8 mouse cellular contexts compared by ENCODE assay signal in genomic region chr16:10843486-10844318, GRCm38 (mm10). TPM values are rescaled to one million over a fixed set of nuclear protein-coding genes. Genes with fewer than 3 reads are reported as not detected.
A peak's percentile ranks its signal among the peaks of the same experiment; 100 is the strongest.
DNase-seq lines count a peak whose midpoint lies in the region; ATAC-seq and TF ChIP-seq lines count a peak whose summit lies in the region.

No protein-coding gene starts in this region.

- H3K4me1 ChIP-seq in G1E (ENCODE audit: insufficient read depth, low read depth, low read length): peaks cover 50% of the 10 kb centered on the region
- peaks cover 51% of the 10 kb centered on the region for H3K4me1 ChIP-seq in heart, embryonic 12.5 days (replicated peaks)
- peaks cover 34% of the 10 kb centered on the region for H3K4me1 ChIP-seq in kidney, embryonic 16.5 days (ENCODE audit: insufficient read depth, low read length)
- peaks cover 4% of the 10 kb centered on the region; the same call in 1 of the 2 replicates for H3K4me1 ChIP-seq in small intestine, adult 2 months (ENCODE audit: control insufficient read depth, insufficient read depth, insufficient read length, low read length)

- H3K9ac ChIP-seq in heart, embryonic 12.5 days: peak overlapping the region; percentile 58
- H3K9ac ChIP-seq in kidney, embryonic 16.5 days (replicated peaks; ENCODE audit: low read length): peak overlapping the region; percentile 46

- H3K36me3 ChIP-seq in G1E (replicated peaks): peaks cover 61% of the 10 kb centered on the region
- no peaks in the 10 kb centered on the region for H3K36me3 ChIP-seq in heart, embryonic 12.5 days
- peaks cover 5% of the 10 kb centered on the region; the same call in 1 of the 2 replicates for H3K36me3 ChIP-seq in kidney, embryonic 16.5 days (ENCODE audit: insufficient read depth, low read length)
- no peaks in the 10 kb centered on the region for H3K36me3 ChIP-seq in small intestine, adult 2 months (ENCODE audit: control insufficient read depth, insufficient read depth, low read length)

- H3K4me3 ChIP-seq in G1E (ENCODE audit: low read depth, low read length): peak overlapping the region; percentile 71; the same call in 1 of the 2 replicates
- H3K4me3 ChIP-seq in heart, embryonic 12.5 days: peak overlapping the region; percentile 37
- peak overlapping the region; percentile 36 for H3K4me3 ChIP-seq in kidney, embryonic 16.5 days (ENCODE audit: low read length)
- H3K4me3 ChIP-seq in small intestine, adult 2 months (ENCODE audit: low read depth, low read length): peak overlapping the region; percentile 41

- H3K27ac ChIP-seq in heart, embryonic 12.5 days (ENCODE audit: poor library complexity, severe bottlenecking): peak overlapping the region; percentile 82
- H3K27ac ChIP-seq in kidney, embryonic 16.5 days (ENCODE audit: low read length): peak overlapping the region; percentile 70
- H3K27ac ChIP-seq in small intestine, adult 2 months (ENCODE audit: insufficient read depth, low read depth, low read length): no peak overlapping the region

- no peak for TF ChIP-seq POLR2A in brain, embryonic 14.5 days (IDR thresholded peaks at IDR 0.05; ENCODE audit: borderline replicate concordance, extremely low read depth, insufficient read depth, insufficient read length, poor library complexity, severe bottlenecking)
- no peak for TF ChIP-seq POLR2A in small intestine, adult 2 months (IDR thresholded peaks at IDR 0.05; ENCODE audit: low read depth, low read length)

- no peaks in the 10 kb centered on the region for H3K27me3 ChIP-seq in G1E (ENCODE audit: insufficient read depth, low read length)
- H3K27me3 ChIP-seq in heart, embryonic 12.5 days (replicated peaks): no peaks in the 10 kb centered on the region
- no peaks in the 10 kb centered on the region for H3K27me3 ChIP-seq in kidney, embryonic 16.5 days (ENCODE audit: insufficient read depth, low read length)
- H3K27me3 ChIP-seq in small intestine, adult 2 months (ENCODE audit: control insufficient read depth, insufficient read depth, low read length): no peaks in the 10 kb centered on the region

- peak overlapping the region; percentile 73 for H3K4me2 ChIP-seq in heart, embryonic 12.5 days
- peak overlapping the region; percentile 60 for H3K4me2 ChIP-seq in kidney, embryonic 16.5 days (replicated peaks; ENCODE audit: low read depth, low read length)

- peak; percentile 75 for ATAC-seq in G1E (ENCODE audit: extremely low read depth, insufficient number of reproducible peaks, low FRiP score, poor library complexity, severe bottlenecking)
- ATAC-seq in heart, embryonic 12.5 days (ENCODE audit: insufficient number of reproducible peaks, low FRiP score): peak; percentile 77
- ATAC-seq in kidney, embryonic 16.5 days (ENCODE audit: low FRiP score, low TSS enrichment): peak; percentile 32; the same call in 1 of the 2 replicates

- H3K9me3 ChIP-seq in G1E (replicated peaks): no peaks in the 10 kb centered on the region
- no peaks in the 10 kb centered on the region for H3K9me3 ChIP-seq in heart, embryonic 12.5 days (replicated peaks)
- H3K9me3 ChIP-seq in kidney, embryonic 16.5 days (ENCODE audit: low read length): no peaks in the 10 kb centered on the region

- DNase-seq in G1E (ENCODE audit: low spot score): peak; percentile 86
- DNase-seq in brain, embryonic 14.5 days (ENCODE audit: low read depth): peak; percentile 53
- DNase-seq in lung, postnatal 25 days (ENCODE audit: low spot score): peak; percentile 69
- no peak for DNase-seq in ovary, postnatal 10 days (ENCODE audit: low spot score)
- no peak for DNase-seq in urinary bladder, postnatal 36 days (ENCODE audit: low spot score in 2 of 2)

- WGBS in heart, embryonic 12.5 days: 6% methylated on average over 18 of the region's 18 CpGs
- WGBS in kidney, embryonic 16.5 days: 11% methylated on average over 18 of the region's 18 CpGs
- 57% methylated on average over 18 of the region's 18 CpGs for WGBS in small intestine, adult 2 months

- no peak for TF ChIP-seq CTCF in G1E (IDR thresholded peaks at IDR 0.05; ENCODE audit: low read depth, low read length)
- no peak for TF ChIP-seq CTCF in brain, embryonic 14.5 days (IDR thresholded peaks at IDR 0.05; ENCODE audit: borderline replicate concordance, extremely low read depth, insufficient read depth, insufficient read length)
- TF ChIP-seq CTCF in small intestine, adult 2 months (IDR thresholded peaks at IDR 0.05; ENCODE audit: extremely low read depth, insufficient read length, insufficient replicate concordance, low read depth, low read length): no peak

RNA-seq across cellular contexts. Expression of gene Rmi2, which starts 8.8 kb away (rescaled TPM):
- total RNA-seq in G1E (2014; fragmentation: Nextera tagmentation): 8.9 and 9.5 TPM in 2 replicates
- total RNA-seq in G1E (2017): 5.1 and 5.7 TPM in 2 replicates
- polyA plus RNA-seq in G1E (2012): 7.8 and 8.3 TPM in 2 replicates
- polyA plus RNA-seq in brain, embryonic 14.5 days (2012; rRNA removed): 2.3 and 3.0 TPM in 2 replicates
- polyA plus RNA-seq in heart, embryonic 12.5 days (2016; fragmentation: Nextera tagmentation; extraction: Ambion mirVana): 3.9 and 5.0 TPM in 2 replicates
- polyA plus RNA-seq in kidney, embryonic 16.5 days (2015; fragmentation: Nextera tagmentation; extraction: Ambion mirVana): 2.9 and 3.5 TPM in 2 replicates
- polyA plus RNA-seq in small intestine, adult 2 months (2012; rRNA removed): 3.1 and 8.4 TPM in 2 replicates

RNA-seq across cellular contexts. Expression of gene Gm11172, which starts 31.0 kb away (rescaled TPM):
- total RNA-seq in G1E (2014; fragmentation: Nextera tagmentation) (not detected in 2 replicates), G1E (2017) (not detected in 2 replicates)
- polyA plus RNA-seq in G1E (2012): not detected in 2 replicates
- polyA plus RNA-seq in brain, embryonic 14.5 days (2012; rRNA removed): not detected in 2 replicates
- polyA plus RNA-seq in heart, embryonic 12.5 days (2016; fragmentation: Nextera tagmentation; extraction: Ambion mirVana): not detected in 2 replicates
- polyA plus RNA-seq in kidney, embryonic 16.5 days (2015; fragmentation: Nextera tagmentation; extraction: Ambion mirVana): not detected in 2 replicates
- polyA plus RNA-seq in small intestine, adult 2 months (2012; rRNA removed): not detected in 2 replicates

RNA-seq across cellular contexts. Expression of gene Prm1, which starts 38.1 kb away (rescaled TPM):
- not detected in 2 replicates for total RNA-seq in G1E (2014; fragmentation: Nextera tagmentation)
- not detected in 2 replicates for total RNA-seq in G1E (2017)
- polyA plus RNA-seq in G1E (2012): not detected in 2 replicates
- not detected in 2 replicates for polyA plus RNA-seq in brain, embryonic 14.5 days (2012; rRNA removed)
- 0.48 TPM in 1 of 2 replicates, not detected in the other for polyA plus RNA-seq in heart, embryonic 12.5 days (2016; fragmentation: Nextera tagmentation; extraction: Ambion mirVana)
- polyA plus RNA-seq in kidney, embryonic 16.5 days (2015; fragmentation: Nextera tagmentation; extraction: Ambion mirVana): not detected in 2 replicates
- polyA plus RNA-seq in small intestine, adult 2 months (2012; rRNA removed): not detected in 2 replicates

RNA-seq across cellular contexts. Expression of gene Prm2, which starts 47.8 kb away (rescaled TPM):
- total RNA-seq in G1E (2014; fragmentation: Nextera tagmentation): not detected in 2 replicates
- 0.49 TPM in 1 of 2 replicates, not detected in the other for total RNA-seq in G1E (2017)
- not detected in 2 replicates for polyA plus RNA-seq in G1E (2012)
- polyA plus RNA-seq in brain, embryonic 14.5 days (2012; rRNA removed): not detected in 2 replicates
- polyA plus RNA-seq in heart, embryonic 12.5 days (2016; fragmentation: Nextera tagmentation; extraction: Ambion mirVana): not detected in 2 replicates
- polyA plus RNA-seq in kidney, embryonic 16.5 days (2015; fragmentation: Nextera tagmentation; extraction: Ambion mirVana): not detected in 2 replicates
- polyA plus RNA-seq in small intestine, adult 2 months (2012; rRNA removed): not detected in 2 replicates

RNA-seq across cellular contexts. Expression of gene Prm3, which starts 53.0 kb away (rescaled TPM):
- total RNA-seq in G1E (2014; fragmentation: Nextera tagmentation) (not detected in 2 replicates), G1E (2017) (not detected in 2 replicates)
- polyA plus RNA-seq in G1E (2012): not detected in 2 replicates
- not detected in 2 replicates for polyA plus RNA-seq in brain, embryonic 14.5 days (2012; rRNA removed)
- not detected in 2 replicates for polyA plus RNA-seq in heart, embryonic 12.5 days (2016; fragmentation: Nextera tagmentation; extraction: Ambion mirVana)
- not detected in 2 replicates for polyA plus RNA-seq in kidney, embryonic 16.5 days (2015; fragmentation: Nextera tagmentation; extraction: Ambion mirVana)
- not detected in 2 replicates for polyA plus RNA-seq in small intestine, adult 2 months (2012; rRNA removed)

Comparison
In these comparisons a context has a peak if more than half of its experiments do, and no peak if none do; other contexts are left out.
1. DNase-seq: peak in G1E (single experiment), brain, embryonic 14.5 days (single experiment) and lung, postnatal 25 days (single experiment); none in ovary, postnatal 10 days (single experiment) and urinary bladder, postnatal 36 days (0 of 2).
2. Peak in every context shown above with its lines, with median percentiles within 50 percentile points of each other: ATAC-seq and H3K4me3 ChIP-seq.